Mouse (Mus musculus) CD4-positive, CD25-positive, alpha-beta regulatory T cell, adult 9 weeks (primary cell): ENCODE results near the gene Pdzk1ip1. TPM values are rescaled to one million over a fixed set of nuclear protein-coding genes. Genes with fewer than 3 reads are reported as not detected.

Experiments
- polyA plus RNA-seq: library from polyadenylated mRNA; unstranded; fragments of 100-300 nt; shearing (Covaris generic); gene quantifications from one replicate; pipeline ENCODE4 v1.2.1, GENCODE M21; 2017

The Pdzk1ip1 gene
- 28.7 TPM for polyA plus RNA-seq

GRCm38 (mm10) chr4:115088611-115089338 lies at the start of gene Pdzk1ip1:
Pdzk1ip1 (plus strand) TSS chr4:115088708.

GRCm38 (mm10) chr4:115056371-115056920 lies 32.1 kb upstream of the Pdzk1ip1 start, which contains the start of gene Tal1:
Tal1 (plus strand) TSS chr4:115056426.

GRCm38 (mm10) chr4:115133621-115134295 lies 45.2 kb downstream of the Pdzk1ip1 start, which contains the start of gene Cyp4x1:
Cyp4x1 (minus strand) TSS chr4:115134281.

Other genes with a start within 250 kb of the Pdzk1ip1 start
- gene Foxd2, start 179.8 kb upstream of the Pdzk1ip1 start, polyA plus RNA-seq, result 0.10 TPM
- not detected for gene Foxe3, start 162.7 kb upstream of the Pdzk1ip1 start, polyA plus RNA-seq
- 43.8 TPM for gene Cmpk1, start 101.5 kb upstream of the Pdzk1ip1 start, polyA plus RNA-seq
- 1.3 TPM for gene Stil, start 88.5 kb upstream of the Pdzk1ip1 start, polyA plus RNA-seq
- gene Tal1, start 32.3 kb upstream of the Pdzk1ip1 start, polyA plus RNA-seq, result not detected
- not detected for gene Cyp4x1, start 45.6 kb downstream of the Pdzk1ip1 start, polyA plus RNA-seq
- not detected for gene Cyp4a29, start 153.4 kb downstream of the Pdzk1ip1 start, polyA plus RNA-seq
- gene Cyp4a12a, start 210.3 kb downstream of the Pdzk1ip1 start, polyA plus RNA-seq, result not detected